In genomic region chr11:117628312-117628779, GRCm38 (mm10) we compare ENCODE assay signal across 7 mouse cellular contexts. TPM values are rescaled to one million over a fixed set of nuclear protein-coding genes. Genes with fewer than 3 reads are reported as not detected.
DNase-seq lines count a peak whose midpoint lies in the region; ATAC-seq and TF ChIP-seq lines count a peak whose summit lies in the region.

No protein-coding gene starts in this region.

- H3K9me3 ChIP-seq in ES-E14 (ENCODE audit: control insufficient read depth, insufficient read depth, low read depth, low read length), result no peaks in the 10 kb centered on the region
- no peaks in the 10 kb centered on the region for H3K9me3 ChIP-seq in forebrain, embryonic 13.5 days (replicated peaks)
- no peaks in the 10 kb centered on the region for H3K9me3 ChIP-seq in midbrain, embryonic 10.5 days (replicated peaks)
- H3K9me3 ChIP-seq in kidney, embryonic 16.5 days (ENCODE audit: low read length), result no peaks in the 10 kb centered on the region

- no peak for DNase-seq in ES-E14 (ENCODE audit: low read depth, low spot score)
- DNase-seq in brain, embryonic 18.5 days (ENCODE audit: low read depth, low spot score), result peak; percentile 64
- peak; percentile 28 for DNase-seq in hindlimb bud, embryonic 11.5 days (ENCODE audit: extremely low spot score, low read depth, low spot score)
- no peak for DNase-seq in midbrain, embryonic 10.5 days (ENCODE audit: low spot score)
- DNase-seq in c-Kit-positive CD71-positive TER-119-positive erythroid progenitor cells, embryonic 14.5 days (ENCODE audit: low spot score), result no peak

- no peaks in the 10 kb centered on the region for H3K27me3 ChIP-seq in forebrain, embryonic 13.5 days
- peaks cover 37% of the 10 kb centered on the region for H3K27me3 ChIP-seq in midbrain, embryonic 10.5 days (ENCODE audit: low read depth, poor library complexity, severe bottlenecking)
- peaks cover 29% of the 10 kb centered on the region for H3K27me3 ChIP-seq in kidney, embryonic 16.5 days (ENCODE audit: insufficient read depth, low read length)

- H3K4me1 ChIP-seq in ES-E14 (ENCODE audit: control insufficient read depth in 2 of 2, insufficient read depth in 2 of 2, low read length in 2 of 2, poor library complexity in 1 of 2), result peaks cover 3 to 31% of the 10 kb centered on the region in 2 experiments; a peak in 3 of 4 replicates
- peaks cover 35% of the 10 kb centered on the region for H3K4me1 ChIP-seq in forebrain, embryonic 13.5 days
- H3K4me1 ChIP-seq in midbrain, embryonic 10.5 days, result peaks cover 25% of the 10 kb centered on the region
- peaks cover 3% of the 10 kb centered on the region; the same call in 1 of the 2 replicates for H3K4me1 ChIP-seq in kidney, embryonic 16.5 days (ENCODE audit: insufficient read depth, low read length)

- no peaks in the 10 kb centered on the region for H3K36me3 ChIP-seq in ES-E14 (ENCODE audit: control insufficient read depth, insufficient read depth, low read length, poor library complexity, severe bottlenecking)
- H3K36me3 ChIP-seq in forebrain, embryonic 13.5 days (ENCODE audit: poor library complexity, severe bottlenecking), result no peaks in the 10 kb centered on the region
- no peaks in the 10 kb centered on the region for H3K36me3 ChIP-seq in midbrain, embryonic 10.5 days
- no peaks in the 10 kb centered on the region for H3K36me3 ChIP-seq in kidney, embryonic 16.5 days (ENCODE audit: insufficient read depth, low read length)

- ATAC-seq in forebrain, embryonic 13.5 days, result peak; percentile 81
- no peak for ATAC-seq in kidney, embryonic 16.5 days (ENCODE audit: low FRiP score, low TSS enrichment)

- peak overlapping the region; percentile 2; the same call in 1 of the 2 replicates for H3K9ac ChIP-seq in ES-E14 (ENCODE audit: insufficient read depth, low read depth, low read length, poor library complexity, severe bottlenecking)
- H3K9ac ChIP-seq in forebrain, embryonic 13.5 days, result peak overlapping the region; percentile 47
- no peak overlapping the region for H3K9ac ChIP-seq in kidney, embryonic 16.5 days (replicated peaks; ENCODE audit: low read length)

- in situ Hi-C loops in ES-E14 (cut with MboI; ENCODE audit: low sequenced_read_pairs in 2 of 2, unreplicated experiment in 2 of 2), result no loop called here

- peak overlapping the region; percentile 54 for H3K27ac ChIP-seq in ES-E14 (ENCODE audit: insufficient read depth, low read depth, low read length, poor library complexity, severe bottlenecking)
- H3K27ac ChIP-seq in forebrain, embryonic 13.5 days, result peak overlapping the region; percentile 97
- peak overlapping the region; percentile 57 for H3K27ac ChIP-seq in midbrain, embryonic 10.5 days (replicated peaks)
- H3K27ac ChIP-seq in kidney, embryonic 16.5 days (ENCODE audit: low read length), result no peak overlapping the region

- H3K4me2 ChIP-seq in forebrain, embryonic 13.5 days, result peak overlapping the region; percentile 49
- no peak overlapping the region for H3K4me2 ChIP-seq in kidney, embryonic 16.5 days (replicated peaks; ENCODE audit: low read depth, low read length)

- WGBS in forebrain, embryonic 13.5 days, result 6% methylated on average over 9 of the region's 9 CpGs
- WGBS in midbrain, embryonic 10.5 days, result 15% methylated on average over 9 of the region's 9 CpGs
- WGBS in kidney, embryonic 16.5 days, result 17% methylated on average over 9 of the region's 9 CpGs

- H3K4me3 ChIP-seq in ES-E14 (ENCODE audit: insufficient read depth in 1 of 2, low read depth in 1 of 2, low read length in 2 of 2, poor library complexity in 1 of 2, severe bottlenecking in 1 of 2), result peak overlapping the region; percentile 11 to 33; a peak in 2 of 4 replicates
- peak overlapping the region; percentile 24 for H3K4me3 ChIP-seq in forebrain, embryonic 13.5 days
- no peak overlapping the region for H3K4me3 ChIP-seq in midbrain, embryonic 10.5 days
- no peak overlapping the region for H3K4me3 ChIP-seq in kidney, embryonic 16.5 days (ENCODE audit: low read length)

TF ChIP-seq in ES-E14, 5 proteins besides CTCF, POLR2A, EP300 and RAD21:
- no peak for TF ChIP-seq MAFK (IDR thresholded peaks at IDR 0.05; ENCODE audit: insufficient read depth, low read depth, low read length)
- no peak for TF ChIP-seq ZC3H11A (IDR thresholded peaks at IDR 0.05; ENCODE audit: borderline replicate concordance, low read depth, low read length)
- TF ChIP-seq HCFC1 (IDR thresholded peaks at IDR 0.05; ENCODE audit: borderline replicate concordance, insufficient read depth, low read length), result no peak
- TF ChIP-seq ZNF384 (IDR thresholded peaks at IDR 0.05; ENCODE audit: low read depth, low read length), result no peak
- TF ChIP-seq CHD2 (IDR thresholded peaks at IDR 0.05; ENCODE audit: low read depth, low read length), result no peak

RNA-seq across cellular contexts. Expression of gene Tnrc6c, which starts 25.7 kb away (rescaled TPM):
- 21.5 and 32.4 TPM in 2 replicates for total RNA-seq in ES-E14 (2012; rRNA removed)
- 23.7 and 24.7 TPM in 2 replicates for polyA plus RNA-seq in forebrain, embryonic 13.5 days (2015; fragmentation: Nextera tagmentation; extraction: Ambion mirVana)
- 9.4 and 12.4 TPM in 2 replicates for polyA plus RNA-seq in midbrain, embryonic 10.5 days (2016; fragmentation: Nextera tagmentation; extraction: Ambion mirVana)
- 9.1 and 10.7 TPM in 2 replicates for polyA plus RNA-seq in kidney, embryonic 16.5 days (2015; fragmentation: Nextera tagmentation; extraction: Ambion mirVana)

Comparison
In these comparisons a context has a peak if more than half of its experiments do, and no peak if none do; other contexts are left out.
1. DNase-seq: peak in brain, embryonic 18.5 days (single experiment) and hindlimb bud, embryonic 11.5 days (single experiment); none in ES-E14 (single experiment), midbrain, embryonic 10.5 days (single experiment) and c-Kit-positive CD71-positive TER-119-positive erythroid progenitor cells, embryonic 14.5 days (single experiment).
2. H3K4me3 ChIP-seq: peak in ES-E14 (2 of 2) and forebrain, embryonic 13.5 days (single experiment); none in midbrain, embryonic 10.5 days (single experiment) and kidney, embryonic 16.5 days (single experiment).